Mouse (Mus musculus): ENCODE data around the gene Zmynd8.

Gene Zmynd8

DNA sequence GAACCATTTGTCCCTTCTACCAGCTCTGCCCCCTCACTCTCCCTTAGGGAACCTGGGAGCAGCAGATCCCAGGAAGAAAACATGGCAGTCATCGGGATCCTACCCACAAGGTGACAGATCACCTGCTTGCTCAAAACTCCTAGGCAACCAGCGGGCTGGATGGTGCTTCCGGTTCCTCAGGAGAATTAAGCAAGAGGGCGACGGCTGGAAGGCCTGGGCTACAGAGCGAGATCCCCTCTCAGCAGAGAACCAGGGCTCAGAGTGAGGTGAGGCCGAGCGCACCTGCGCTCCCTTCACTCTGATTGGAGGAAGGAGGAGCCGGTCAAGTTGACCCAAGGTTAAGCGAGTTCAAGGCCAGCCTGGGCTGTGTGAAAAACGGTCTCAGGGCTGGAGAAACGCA is 2.6 kb downstream of the Zmynd8 start:
- DNase-seq = no peak

DNA sequence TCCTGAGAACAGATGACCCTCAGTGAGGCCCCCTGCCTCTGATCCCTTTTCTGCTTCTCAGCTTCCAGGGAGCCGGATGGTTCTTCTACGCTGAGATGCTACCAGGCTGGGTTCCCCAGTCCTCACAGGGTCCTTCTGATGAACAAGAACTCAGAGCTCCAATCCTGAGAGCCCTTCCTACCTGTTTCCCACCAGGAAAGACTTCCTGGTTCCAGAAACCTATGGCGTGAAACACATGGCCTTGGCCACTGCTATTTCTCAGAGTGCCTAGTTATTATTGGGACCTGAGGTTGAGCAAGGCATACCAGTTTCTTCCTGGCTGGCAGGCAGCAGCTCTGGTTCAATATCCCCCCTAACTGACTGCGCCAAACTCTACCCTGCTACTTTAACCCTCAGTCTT is 3.1 kb downstream of the Zmynd8 start:
- DNase-seq = peak in 1 of 2 experiments; percentile 67

DNA sequence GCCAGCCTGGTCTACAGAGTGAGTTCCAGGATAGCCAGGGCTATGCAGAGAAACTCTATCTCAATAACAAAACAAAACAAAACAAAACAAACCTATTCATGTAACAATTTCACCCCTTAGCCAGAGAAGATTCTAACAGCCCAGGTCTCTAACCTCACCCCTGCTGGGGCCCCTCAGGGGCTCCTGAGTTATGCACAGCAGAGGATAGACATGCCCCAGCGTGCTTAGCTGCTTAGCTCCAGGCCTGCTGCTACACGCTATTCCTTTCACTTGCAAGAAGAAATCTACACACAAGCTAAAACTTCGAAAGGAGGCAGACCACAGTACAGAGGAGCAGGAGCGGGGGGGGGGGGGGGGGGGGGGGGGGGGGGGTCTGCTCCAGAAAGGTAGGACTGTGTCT is 4.3 kb downstream of the Zmynd8 start:
- no peak for DNase-seq

DNA sequence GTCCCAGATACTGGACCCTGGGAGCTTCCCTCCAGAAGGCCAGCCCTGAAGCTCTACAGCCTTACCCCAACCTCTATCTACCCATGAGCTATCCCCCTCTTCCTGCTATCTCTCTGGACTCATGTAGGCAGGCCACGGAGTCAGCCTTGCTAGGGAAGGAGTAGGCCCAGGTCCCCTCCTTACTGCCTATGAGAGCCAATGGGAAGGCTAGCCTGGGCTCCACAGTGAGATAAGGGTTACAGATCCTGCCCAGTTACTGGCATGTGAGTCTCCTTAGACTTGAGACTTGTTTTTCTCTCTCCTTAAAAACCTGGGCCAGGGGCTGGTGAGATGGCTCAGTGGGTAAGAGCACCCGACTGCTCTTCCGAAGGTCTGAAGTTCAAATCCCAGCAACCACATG is 5.6 kb downstream of the Zmynd8 start:
- no peak for DNase-seq

DNA sequence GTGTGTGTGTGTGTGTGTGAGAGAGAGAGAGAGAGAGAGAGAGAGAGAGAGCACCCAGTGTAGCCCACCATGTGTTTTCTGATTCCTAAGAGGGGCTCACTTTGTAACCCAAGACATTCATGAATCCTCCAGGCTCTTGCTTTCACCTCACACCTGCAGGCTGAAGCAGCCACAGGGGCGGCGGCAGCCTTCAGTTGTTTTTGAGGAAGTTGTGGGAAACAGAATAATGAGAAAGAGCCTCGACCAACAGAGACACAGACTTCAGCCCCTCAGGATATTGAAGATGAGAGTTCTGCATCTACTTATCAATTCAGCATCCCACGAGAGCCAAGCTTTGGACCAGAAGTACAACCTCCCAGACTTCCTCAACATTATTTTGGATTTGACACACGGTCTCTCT is 6.2 kb downstream of the Zmynd8 start:
- DNase-seq = no peak

DNA sequence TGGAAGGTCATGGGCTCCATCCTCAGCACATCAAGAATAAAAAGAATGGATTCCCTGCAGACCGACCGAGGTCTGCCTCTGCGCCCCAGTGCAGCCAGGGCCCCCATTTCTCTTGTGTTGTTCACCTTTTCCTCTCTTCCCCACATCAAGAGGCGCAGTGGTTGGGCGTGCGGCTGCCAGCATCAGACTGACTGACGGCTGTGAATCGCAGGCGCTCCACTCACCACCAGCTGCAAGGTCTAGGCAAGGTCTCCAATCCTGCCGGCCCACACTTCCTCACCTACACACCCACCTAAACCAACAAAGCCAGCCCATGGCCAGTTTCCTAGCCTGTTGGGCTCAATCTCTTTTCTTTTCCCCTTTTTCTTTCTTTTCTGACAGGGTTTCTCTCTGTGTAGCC is 8.4 kb downstream of the Zmynd8 start:
- DNase-seq = no peak

DNA sequence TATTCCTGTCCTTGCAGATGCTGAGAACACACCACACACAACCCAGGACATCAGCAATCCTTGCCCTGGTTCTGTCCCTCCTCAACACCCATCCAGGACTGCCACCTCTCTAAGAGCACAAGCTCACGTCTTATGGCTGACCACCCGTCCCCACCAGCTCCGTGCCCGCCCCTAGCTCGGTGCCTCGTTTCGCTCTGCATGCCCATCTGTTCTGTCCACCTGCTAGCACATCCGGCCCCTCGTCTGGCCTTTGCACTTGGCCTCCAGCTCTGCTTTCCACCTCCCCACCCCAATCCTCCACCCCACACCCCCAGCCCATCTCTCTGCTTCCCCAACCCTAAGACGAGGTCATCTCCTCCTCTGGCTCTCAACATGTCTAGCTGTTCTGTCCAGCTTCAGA is 8.9 kb downstream of the Zmynd8 start:
- peak; percentile 65 to 74 for DNase-seq

DNA sequence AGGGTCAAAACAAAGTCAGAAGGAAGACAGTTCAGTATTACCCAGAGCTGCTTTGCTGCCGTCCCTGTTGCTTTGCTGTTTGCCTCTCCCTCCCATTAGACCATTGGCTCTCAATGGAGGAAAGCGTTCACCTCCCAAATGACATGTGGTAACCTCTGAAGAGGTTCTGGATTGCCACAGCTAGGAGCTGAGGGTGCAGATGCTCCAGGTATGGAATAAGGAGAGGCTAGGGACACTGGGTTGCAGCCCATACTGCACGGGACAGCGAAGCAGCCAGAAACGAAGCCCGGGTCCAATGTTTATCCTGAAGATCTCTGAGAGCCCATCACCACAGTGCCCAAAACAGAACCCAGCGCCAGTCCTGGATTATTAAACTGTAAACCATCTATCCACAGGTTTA is 9.6 kb downstream of the Zmynd8 start:
- DNase-seq = no peak

DNA sequence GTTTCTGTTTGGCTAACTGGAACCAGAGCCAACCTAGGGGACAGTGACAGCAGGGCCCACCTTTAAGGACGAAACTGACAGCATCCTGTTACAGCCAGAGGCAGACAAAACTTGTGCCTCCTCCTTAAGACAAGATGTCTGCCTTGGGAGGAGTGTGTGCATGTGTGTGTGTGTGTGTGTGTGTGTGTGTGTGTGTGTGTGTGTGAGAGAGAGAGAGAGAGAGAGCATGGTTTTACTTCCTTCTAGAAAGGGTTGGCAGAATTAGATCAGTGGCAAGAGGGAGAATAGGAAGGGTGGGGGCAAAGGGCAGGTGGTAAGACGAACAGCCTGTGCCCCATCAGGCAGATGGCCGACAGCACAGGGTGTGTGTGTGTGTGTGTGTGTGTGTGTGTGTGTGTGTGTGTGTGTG is 10.0 kb downstream of the Zmynd8 start:
- peak in 1 of 2 experiments; percentile 76 for DNase-seq

DNA sequence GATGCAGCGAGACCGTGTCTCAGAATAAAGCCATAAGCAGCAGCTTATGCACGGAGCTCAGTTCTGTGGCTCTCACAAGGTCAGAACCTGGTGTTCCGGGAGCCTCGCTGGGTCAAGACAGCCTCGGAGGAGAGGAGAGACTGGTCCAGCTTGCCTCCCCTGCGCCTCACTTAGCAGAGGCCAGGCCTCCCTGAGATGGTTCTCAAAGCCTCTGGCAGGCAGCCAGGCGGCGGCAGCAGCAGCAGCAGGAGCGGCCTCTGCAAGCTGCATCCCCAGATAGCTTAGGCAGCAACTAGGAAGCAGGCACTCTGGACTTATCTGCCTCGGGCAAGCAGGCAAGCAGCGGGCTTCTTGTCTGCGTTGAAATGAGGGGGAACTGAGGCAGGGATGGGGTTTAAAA is 10.4 kb downstream of the Zmynd8 start:
- DNase-seq = peak; percentile 80 to 87

DNA sequence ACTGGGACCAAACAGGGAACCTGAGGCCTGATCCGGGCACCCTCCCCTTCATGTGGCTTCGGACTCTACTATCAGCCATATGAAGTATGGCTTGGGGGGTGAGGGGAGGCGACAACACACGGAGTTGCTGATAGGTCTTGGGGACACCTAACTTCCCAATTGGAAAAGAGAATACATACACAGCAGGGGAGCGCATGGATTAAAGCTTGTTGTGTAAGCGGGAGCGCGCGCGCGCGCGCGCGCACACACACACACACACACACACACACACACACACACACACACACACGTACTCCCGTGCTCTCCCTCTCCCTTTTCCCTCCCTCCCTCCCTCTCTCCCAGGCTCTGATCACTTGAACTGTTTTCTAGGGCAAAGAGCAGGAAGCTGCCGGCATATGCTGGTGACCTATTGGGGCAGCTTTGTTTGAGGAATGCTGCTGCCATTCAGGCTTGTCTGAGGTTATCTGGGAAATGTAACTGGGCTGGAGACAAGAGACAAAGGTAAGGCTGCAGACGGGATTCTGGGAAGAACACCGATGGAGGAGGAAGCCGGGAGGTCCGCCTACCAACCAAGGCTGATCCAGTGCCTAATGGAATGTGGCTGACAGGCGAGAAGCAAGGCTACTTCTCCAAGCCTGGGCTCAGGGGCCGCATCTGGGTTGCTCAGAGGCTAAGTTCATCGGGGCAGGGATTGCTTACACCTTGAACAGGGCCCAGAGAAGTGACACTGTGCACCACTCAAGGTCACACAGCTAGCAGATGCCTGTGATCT is 11.8 kb downstream of the Zmynd8 start:
- DNase-seq = peak in 1 of 2 experiments; percentile 69

DNA sequence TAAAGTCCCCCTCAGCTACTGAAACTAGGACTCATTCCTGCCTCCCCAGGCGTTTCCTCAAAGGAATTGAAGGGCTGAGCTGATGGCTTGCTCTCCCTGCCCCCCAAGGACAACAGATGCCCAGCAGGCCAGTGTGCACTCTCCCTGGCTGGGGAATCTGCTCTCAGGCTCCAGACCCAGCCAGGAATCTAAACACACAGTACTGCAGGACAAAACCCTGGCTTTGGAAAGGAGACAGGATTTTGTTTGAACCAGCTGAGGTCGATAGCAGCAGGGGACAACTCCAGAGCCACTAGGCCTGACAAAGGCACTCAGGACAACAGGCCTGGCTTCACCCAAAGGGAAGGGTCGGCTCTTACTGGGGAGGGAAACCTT is 12.3 kb downstream of the Zmynd8 start:
- peak; percentile 51 to 65 for DNase-seq

DNA sequence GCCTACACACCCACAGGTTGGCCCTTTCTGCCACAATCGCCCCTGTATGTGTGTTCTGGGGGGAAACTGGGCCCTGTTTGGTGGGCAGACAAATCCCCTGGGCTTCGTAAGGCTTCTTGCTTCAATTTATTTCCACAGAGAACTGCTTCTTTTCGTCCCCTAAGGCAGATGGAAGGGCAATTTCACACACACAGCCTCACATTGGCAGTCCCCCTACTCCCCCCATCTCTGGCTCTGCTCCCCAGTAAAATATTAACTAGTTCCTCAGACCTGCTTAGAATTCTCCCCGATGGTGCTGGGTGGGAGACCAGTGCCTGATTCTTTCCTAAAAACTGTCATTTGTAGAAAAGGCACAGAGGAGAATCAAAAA is 12.9 kb downstream of the Zmynd8 start:
- peak in 1 of 2 experiments; percentile 32 for DNase-seq

DNA sequence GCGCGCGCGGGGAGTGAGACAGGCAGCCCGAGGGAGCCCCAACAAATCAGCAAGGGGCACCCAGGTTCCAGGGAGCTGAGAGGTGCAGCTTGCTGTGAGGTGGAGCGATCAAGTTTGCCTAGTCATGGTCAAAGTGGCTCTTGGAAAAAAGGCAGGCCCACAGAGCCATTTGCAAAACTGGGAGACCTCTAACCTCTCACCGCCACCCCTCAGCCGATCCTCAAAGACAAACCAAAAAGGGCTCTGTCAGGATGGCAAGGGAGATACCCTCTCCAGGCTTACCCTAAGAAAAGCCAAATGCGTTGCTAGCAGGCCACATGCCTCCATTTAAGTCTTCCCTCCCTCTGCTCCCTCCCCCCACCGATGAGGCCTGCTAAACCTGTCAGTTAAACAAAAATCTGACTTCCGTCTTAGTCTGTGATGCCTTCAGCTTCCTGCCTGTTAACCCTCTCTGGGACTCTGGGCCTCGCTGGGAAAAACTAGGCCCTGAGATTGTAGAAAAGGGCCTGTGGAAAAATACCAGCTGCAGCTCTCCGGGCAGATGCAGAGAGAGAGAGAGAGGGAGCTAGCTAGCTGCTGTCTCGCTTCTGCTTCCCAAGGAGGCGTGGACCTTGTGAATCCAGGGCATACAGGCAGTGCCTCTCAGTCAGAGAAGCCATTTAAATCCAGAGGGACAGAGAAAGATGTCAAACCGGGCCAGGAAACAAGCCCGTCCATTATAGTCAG is 13.4 kb downstream of the Zmynd8 start:
- DNase-seq = peak; percentile 54 to 59

DNA sequence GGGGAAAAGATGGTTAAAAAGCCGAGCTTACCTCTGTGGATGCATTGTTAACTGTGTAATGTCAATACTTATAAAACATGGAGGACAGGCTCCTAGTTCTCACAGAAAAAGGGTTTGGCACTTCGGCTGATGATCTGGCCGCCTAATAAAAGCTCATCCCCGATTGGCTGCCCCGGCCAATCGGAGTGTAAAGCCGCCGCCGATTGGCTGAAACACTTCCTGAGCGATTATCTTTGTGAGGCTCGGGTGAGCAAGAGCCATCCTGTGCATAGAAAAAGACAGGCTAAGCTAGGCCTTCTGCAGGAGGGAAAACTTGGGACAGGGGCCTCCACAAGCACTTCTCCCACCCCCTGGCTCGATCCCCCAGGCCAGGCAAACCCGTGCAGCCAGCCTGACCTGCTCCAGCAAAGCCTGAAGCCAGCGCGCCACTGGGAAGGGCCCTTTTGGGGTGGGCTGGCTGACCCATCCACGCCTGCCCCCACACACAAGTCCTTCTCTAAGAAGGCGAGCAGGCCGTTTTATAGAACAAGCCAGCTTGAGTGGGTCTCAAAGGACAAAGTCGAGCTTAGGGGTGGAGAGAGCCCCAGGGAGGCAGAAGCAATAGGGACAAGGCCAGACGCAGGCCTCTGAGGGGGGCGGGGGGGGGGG is 14.1 kb downstream of the Zmynd8 start:
- DNase-seq = peak; percentile 94 to 98

DNA sequence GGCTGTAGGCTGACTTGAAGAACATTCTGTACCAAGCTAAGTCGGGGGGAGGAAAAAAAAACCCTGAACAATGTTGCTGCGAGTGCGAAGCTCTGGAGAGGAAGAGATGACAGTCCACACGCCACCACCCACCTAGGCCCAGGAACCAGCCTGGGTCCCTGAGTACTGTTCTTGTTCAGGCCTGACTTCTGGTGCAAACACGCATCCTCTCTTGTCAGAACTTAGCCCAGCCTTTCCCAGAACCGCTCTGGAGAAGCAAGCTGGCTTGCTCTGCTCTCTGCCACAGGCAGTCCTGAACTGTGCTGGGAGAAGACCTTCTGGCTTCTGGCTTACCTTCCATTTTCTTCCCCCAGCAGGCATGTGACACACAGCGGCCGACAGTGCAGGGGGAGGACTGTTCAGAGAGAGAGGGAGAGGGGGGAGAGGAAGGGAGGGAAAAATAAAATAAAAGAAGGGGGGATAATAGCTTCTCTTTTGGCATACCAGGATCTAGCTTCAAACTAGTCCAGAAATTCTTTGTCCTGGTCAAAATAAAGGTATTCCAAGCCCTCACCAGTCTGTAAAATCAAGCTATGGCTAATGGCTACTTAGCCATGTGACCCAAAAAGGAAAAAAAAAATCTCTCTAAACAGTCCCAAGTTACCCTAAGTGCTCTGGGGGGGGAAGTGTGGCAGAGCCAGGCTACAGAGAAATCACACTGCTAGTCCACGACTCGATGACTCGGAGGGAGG is 14.8 kb downstream of the Zmynd8 start:
- DNase-seq = peak; percentile 54 to 70

DNA sequence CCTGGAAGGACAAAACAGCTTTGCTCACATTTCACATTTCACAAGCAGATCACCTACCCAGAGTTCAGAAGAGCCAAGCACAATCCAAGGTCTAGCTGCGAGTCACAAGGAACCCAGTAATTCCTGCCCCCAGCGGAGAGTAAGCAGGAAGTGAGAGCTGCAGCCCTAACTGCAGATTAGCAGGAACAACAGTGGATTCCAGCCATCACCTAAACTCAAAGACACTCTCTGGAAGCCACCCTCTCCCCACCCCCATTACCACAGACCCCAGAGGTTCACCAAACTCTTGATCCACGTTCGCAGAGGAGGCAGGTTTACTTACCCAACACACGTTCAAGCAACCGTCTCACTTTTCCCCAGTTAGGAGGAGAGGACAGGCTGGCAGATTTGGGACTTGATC is 15.8 kb downstream of the Zmynd8 start:
- DNase-seq = no peak

DNA sequence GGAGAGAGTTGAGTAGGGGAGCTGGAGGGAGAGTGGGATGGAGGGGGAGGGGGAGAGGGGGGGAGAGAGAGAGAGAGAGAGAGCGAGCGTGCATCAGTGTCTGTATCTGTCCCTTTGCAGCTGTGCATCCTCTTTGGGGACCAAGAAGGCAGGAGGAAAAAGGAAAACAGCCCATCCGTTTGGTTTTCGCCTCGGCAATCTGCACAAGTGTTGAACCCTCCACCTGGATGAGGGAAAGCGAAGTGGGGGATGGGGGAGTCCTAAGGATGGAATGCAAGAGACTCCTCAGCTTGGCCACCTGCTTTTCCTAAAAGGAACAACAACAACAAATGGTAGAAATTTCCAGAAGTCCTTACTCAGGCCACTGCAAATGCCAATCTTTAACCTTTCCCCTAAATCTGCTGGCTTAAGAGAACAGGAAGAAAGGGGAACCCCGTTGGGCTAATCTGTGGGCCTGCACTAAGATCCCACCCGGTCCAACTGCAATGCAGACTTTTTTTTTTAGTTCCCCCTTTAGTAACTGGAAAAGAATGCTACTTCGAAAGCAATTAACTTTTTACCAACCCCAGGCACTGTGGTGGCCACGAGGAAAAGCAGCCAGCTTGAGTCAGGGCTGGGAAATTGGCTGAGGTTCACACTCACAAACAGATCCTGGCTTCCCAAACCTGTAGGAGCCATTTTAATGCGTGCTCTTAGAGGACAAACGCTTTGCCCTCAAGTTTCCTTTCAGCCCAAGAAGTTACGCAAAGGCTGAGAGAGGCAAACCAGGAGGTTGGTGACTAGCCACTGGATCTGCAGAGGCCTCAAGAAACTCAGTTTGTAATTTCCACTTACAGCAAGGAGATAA is 17.0 kb downstream of the Zmynd8 start:
- peak; percentile 63 to 69 for DNase-seq

DNA sequence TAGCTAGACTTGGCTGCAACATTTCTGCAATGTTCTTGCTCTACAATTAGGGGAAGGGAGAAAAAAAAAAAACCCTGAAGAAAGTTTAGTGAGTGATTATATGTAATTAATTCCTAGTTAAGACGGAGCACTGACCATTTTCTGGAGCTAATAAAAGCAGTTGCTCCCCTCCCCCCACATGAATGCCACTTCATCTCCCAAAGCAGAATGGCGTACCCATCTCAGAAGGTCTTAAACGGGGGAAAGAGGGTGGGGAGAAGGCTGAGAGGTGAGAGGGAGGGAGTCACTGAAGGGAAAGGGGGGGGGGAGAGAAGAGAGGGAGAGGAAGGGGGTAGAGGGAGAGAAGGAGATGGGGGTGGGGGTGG is 17.6 kb downstream of the Zmynd8 start:
- peak in 1 of 2 experiments; percentile 54 for DNase-seq

DNA sequence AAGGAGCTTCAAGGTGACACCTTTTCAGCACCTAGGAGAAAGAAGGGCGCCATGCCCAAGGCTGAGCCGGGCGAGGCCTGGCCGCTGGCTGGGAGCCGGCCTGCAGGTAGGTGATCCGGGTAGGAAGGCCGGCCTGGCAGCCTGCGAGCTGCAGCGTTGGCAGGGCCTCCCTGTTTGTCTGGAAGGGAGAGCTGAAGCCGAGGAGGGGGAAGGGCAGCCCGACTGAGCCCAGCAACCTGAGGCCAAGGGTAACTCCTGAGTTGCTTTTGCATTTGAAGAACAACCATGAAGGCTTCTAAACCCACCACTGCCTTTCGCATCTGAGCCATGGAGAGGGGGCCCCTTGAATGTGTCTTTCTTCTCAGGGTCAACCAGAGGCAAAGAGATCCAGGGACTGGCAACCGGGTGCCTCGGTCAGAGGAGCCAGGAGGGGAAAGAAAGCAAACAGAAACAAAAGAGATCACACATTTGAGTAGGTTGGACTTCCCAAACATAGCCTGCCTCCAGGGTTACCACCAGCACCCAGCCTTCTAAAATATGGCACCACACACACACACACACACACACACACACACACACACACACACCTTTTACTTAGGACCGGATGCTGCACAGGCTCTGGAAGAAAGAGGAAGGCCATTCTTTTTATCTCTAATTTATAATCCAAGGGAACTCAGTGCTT is 18.2 kb downstream of the Zmynd8 start:
- DNase-seq = peak; percentile 97 to 98

DNA sequence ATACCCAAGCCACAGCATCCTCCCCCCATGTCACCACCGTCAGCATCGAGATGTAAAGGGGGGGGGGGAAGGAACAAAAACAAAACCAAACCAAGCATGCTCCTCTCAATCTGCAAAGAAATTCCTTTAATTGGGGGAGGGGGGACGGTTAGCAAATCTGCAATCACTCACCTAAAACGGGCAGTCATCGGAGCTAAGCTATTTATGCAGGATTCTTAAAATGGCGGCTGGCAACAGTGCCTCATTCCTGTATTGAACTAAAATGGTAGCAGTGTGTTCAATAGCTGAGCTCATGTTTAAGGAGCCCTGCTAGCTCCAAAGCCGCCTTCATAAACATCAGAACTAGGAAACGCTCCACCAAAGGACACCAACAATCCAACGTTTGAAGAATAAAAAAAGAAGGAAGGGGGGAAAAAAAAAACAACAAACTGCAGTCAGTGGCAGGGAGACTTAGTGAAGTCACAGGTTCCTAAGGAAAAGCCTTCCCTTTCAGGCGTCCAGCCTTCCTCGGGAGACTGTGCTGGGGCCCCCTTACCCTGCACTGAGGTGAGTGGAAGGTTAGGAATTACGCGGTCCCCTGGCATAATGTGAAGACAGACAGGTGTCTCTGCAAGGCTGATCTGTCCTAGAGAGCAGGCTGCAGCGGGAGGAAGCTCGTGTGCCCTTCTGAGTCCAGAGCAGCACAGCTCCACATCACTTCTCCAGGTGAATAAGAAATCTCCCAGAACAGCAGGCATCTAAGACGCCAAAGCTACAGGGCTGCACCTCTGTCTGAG is 19.2 kb downstream of the Zmynd8 start:
- peak; percentile 63 to 66 for DNase-seq

All from cerebellum, postnatal 14 days (tissue).